Mouse (Mus musculus) urinary bladder, adult 2 months (tissue): ENCODE data around the gene Appl1. TPM values are rescaled to one million over a fixed set of nuclear protein-coding genes. Genes with fewer than 3 reads are reported as not detected.
A peak's percentile ranks its signal among the peaks of the same experiment; 100 is the strongest.

ENCODE experiments used
- DNase-seq: peaks from one replicate; pipeline ENCODE4 v3.0.0; 2022; ENCODE audit warnings: low spot score
- polyA plus RNA-seq: library from polyadenylated mRNA; depleted of rRNA; stranded (reverse); fragments of >200 nt; gene quantifications from 2 replicates; pipeline ENCODE4 v1.2.3, GENCODE M21; 2012; rRNA removed

The Appl1 gene
- 14.3 and 15.6 TPM in 2 replicates for polyA plus RNA-seq

DNA sequence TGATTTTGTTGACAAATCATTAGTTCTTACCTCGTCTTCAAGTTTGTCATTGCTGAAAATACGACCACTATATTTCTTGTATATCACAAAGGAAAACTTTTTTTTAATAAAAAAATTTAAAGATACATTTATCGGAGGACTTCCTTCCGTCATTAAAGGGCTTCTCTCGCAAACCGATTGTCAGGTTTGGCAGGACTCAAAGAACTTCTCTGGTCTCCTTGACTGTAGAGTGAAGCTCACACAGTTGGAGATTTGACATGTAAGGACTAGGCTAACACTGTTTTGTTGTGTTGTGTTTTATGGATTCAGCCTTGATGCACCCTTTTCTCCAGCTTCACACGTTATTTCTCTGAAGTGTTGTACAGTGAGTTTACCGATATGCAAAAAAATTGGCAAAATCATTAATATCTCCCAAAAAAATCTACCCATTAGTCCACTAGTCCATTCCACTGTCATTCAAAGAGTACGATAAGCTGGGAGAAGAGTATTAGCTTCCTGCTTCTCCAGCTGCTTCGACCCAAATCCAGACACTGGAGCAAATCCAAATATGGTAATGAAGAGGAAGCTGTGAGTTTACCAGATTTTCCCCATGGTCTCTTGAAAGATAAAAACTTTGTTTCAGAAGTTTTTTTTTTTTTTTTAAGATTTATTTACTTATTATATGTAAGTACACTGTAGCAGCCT is at the start of gene Appl1:
Gene Appl1, minus strand, starts transcription at position 127 of the 684 bp plus-strand sequence.
- no peak for DNase-seq

DNA sequence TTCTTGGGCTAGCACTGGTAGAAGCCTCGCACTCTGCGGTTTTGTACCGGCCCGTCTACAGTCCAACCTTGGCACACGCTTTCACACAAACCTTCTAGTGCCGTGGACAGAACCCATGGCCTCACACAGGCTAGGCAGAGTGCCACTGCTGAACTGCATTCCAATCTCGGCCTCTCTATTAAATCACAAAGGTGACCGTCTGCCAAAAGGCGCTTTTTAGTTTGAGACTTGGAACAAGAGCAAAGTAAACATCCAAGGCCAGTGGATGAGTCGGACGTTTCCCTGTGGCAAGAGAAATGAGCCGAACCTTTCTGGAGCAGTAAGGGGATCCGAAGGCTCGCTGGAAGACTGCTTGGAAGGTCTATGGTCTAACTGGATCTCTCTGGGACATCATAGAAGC is 48.8 kb upstream of the Appl1 start:
- DNase-seq: no peak

DNA sequence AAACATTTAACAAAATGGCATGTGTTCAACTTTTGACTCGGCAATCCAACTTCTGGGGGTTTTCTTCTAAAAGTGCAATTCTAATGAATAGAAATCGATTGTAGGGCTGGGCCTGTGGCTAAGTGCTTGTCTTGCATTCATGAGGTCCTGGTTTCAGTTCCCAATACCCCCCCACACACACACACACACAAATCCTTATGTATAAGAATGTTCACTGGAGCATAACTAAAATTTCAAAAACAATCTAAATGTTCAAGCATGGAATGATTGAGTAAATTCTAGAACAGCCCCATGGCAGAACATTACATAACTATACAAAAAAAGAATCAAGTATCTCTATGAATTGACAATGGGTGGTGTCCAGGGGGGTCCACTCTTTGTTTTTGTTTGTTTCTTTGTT is 46.9 kb upstream of the Appl1 start:
- DNase-seq: no peak

DNA sequence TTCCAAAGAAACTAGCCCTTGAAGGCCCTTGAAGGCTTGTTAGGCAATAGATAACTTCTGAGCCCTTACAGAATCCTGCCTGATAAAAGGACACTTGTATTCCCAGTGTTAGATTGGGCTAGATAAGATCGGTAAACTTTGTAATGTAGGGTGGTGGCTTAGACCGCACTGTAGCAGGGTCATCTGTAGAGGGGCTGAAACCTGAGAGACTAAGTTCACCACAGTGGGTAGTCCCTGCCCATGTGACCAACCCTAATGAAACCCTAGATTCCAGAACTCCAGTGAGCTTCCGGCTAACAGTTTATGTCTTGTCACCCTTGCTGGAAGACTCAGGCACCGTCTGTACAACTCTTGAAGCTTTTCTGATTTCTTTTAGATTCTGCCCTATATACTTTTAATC is 42.6 kb upstream of the Appl1 start:
- no peak for DNase-seq

DNA sequence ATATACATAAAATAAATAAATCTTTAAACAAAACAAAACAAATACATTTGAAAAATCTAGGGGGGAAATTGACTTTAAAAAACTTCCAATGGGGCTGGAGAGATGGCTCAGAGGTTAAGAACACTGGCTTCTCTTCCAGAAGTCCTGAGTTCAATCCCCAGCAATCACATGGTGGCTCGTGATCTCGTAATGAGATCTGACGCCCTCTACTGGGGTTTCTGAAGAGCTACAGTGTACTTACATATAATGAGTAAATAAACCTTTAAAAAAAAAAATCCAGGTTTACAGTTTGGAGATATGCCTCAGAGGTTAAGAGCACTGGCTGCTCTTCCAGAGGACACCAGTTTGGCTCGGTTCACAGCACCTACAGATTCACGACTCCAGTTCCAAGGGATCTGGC is 40.5 kb upstream of the Appl1 start:
- DNase-seq: no peak

DNA sequence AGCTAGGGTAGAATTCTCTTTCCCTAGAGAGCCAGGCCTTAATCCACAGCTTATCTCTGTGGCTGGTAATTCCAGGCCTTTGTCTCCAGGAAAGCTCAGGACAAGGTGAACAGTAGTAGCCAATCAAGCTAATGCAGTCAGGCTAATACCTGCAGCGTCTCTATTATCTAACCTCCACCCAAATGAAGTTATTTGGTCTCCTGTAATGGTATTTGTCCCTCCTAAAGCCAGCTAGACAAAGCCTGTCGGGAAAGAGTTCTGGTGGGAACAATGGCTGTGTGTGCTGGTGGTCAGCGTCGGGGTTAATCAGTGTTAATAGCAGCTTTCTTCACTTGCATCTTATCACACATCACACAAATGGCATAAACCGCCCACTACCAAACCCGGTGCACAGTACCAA is 34.9 kb upstream of the Appl1 start:
- DNase-seq: no peak

DNA sequence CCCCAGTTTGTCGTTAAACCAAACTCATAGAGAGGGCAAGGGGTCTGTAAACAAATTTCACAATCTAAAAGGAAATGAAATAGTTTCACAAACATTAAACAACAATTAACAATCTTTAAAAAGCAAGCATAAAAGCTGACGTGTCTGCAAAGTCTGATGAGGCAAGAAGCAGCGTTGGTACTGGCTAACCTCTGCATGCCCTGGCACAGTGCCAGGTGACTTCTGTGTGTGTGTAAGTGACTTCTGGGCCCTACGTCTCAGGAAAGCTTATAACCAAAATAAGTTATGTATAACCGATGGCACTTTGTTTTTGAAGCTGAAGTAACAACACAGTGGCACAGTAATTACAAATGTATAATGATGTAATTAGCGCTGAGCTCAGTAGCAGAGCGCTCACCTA is 33.9 kb upstream of the Appl1 start:
- DNase-seq: no peak

DNA sequence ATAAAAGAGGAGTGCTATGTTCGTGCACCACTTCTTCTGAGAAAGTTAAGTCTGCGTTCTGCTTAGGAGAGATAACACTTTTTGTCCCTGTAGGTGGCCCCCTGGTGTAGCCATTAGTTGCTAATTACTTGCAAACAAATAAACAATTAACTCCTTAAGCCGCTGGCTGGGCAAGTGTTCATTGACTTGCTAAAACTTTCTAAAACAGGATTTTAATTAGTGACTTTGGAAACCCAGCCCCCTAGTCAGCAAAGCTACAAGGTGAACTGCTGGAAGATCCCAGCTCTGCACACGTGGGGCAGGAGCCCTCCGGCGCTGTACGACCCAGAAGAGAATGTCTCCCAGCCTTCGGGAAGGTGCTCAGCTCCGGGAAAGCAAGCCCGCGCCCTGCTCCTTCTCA is 29.4 kb upstream of the Appl1 start:
- no peak for DNase-seq

DNA sequence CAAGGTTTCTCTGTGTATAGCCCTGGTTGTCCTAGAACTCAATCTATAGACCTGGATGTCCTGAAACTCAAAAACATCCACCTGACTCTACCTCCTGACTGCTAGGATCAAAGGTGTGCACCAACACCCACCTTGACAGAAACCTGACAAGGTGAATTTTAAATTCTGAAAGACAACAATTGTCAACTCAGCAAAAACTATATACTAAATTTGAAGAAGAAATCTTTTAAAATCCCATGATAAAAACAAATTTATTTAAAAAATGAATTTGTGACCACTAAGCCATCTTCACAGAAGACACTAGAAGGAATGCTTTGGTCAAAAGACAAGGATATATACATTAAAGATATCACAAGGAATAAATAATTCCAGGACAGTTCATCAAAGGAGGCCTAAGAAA is 25.2 kb upstream of the Appl1 start:
- no peak for DNase-seq

DNA sequence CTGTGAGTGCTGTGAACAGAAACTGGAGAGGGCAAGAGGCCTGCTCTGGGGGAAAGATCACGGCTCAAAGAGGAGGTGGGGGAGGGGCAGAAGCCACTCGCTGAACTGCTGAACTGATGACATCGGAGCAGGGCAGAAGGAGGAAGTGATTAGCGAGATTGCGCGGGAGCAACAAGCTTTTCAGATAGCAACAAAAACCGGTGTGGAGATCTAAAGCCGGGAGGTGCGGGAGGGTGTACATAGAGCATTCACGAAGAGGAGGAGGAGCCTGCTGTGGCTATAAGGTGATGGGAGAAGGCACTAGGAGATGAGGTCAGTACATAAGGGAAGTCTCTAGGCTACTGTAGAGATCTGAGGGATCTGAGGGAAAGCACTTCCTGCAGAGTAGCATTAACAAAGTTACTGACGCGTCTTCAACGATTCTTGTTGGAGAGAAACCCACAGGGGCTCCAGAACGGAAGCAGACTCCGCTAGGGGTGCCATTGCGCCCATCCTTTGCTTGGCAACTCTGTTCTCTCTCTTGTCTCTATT is 23.2 kb upstream of the Appl1 start, which contains the start of gene Hesx1:
Gene Hesx1, plus strand, starts transcription at position 206 of the 531 bp plus-strand sequence.
- no peak for DNase-seq

DNA sequence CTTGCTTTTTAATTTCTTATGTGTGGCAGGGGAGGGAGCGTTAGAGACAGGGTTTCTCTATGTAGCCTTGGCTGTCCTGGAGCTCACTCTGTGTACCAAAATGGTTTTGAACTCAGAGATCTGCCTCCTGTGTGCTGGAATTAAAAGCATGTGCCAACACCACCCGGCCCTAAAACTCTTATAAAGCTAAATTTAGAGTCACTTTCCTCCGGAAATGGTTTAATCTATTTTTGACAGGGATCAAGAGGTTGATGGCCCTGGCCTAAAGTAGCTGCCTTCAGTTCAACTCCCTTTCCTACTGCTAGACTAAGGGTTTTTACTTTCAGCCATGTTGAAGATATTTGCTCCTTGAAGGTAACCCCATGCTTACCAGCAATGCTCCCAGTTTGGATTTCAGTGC is 22.4 kb upstream of the Appl1 start:
- no peak for DNase-seq

DNA sequence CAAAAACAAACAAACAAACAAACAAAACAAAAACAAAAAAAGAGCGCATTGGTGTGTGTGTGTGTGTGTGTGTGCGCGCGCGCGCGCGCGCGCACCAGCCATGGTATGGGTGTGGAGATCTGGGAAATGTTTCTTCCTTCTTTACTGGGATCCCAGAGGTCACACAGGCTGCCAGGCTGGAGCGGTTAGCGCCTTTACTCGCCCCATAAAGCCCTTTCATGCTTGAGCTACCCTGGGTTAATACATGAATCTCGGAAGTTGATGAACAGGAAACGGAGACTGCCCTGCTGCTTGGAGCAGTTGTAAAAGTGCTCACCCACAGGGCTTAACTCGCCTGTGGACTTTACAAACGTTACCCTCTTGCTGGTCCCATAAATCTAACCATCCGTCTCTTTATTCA is 20.6 kb upstream of the Appl1 start:
- DNase-seq: no peak

DNA sequence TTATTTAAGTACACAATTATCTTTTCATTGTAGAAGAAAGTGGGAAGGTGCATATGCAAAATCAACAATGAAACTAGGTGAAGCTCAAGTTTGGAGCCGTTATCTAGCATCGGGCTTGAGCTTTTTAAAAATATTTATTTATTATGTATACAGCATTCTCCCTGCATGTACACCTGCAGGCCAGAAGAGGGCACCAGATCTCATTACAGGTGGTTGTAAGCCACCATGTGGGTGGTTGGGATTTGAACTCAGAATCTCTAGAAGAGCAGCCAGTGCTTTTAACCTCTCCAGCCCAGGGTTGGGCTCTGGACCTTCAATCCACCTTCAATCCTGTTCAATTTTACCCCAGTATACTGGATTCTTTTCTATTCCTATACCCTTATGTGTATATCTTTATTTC is 17.7 kb upstream of the Appl1 start:
- no peak for DNase-seq

DNA sequence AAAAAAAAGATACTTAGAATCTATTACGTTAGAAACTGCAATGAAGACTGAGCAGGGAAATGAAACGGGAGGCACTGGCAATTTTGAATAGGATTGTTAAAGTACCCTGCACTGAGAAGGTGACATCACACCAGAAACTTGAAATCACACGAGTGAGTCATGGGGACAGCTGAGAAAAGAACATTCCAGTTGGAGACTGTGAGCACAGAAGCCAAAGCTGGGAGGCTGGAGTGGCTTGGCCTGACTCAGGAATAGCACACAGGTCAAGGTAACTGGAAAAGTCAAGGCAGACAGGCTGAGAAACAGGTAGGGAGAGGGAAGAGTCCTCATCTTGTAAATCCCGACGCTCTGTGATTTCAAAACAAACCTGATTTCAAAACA is 11.1 kb upstream of the Appl1 start:
- DNase-seq: no peak

DNA sequence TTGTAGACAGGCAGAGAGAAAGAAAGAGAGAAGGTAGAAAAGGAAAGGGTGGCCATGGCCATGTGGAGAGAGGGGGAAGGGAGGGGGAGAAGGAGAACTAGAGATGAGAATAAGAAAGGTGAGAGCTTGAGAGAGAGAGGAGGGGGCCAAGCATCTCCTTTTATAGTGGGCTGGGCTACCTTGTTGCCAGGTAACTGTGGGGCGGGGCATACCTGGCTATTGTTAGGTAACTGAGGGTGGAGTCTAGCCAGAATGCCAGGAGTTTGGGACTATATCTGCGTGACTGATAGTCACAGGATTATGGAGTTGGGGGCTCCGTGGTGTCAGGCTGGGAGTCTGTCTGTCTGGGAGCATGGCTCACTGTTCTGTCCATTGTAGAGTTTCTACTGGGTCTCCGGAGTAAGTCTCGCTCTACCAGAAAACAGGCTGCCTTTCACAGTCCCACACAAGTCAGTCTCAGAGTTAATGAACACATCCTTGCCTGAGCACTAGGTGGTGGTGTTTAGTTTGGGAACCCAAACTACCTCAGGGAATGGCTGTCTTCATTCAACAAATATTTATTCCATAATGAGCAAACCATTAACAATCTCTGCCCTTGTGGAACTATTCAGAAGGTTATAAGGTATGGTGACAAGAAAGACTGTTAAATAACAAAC is 10.6 kb upstream of the Appl1 start:
- no peak for DNase-seq

DNA sequence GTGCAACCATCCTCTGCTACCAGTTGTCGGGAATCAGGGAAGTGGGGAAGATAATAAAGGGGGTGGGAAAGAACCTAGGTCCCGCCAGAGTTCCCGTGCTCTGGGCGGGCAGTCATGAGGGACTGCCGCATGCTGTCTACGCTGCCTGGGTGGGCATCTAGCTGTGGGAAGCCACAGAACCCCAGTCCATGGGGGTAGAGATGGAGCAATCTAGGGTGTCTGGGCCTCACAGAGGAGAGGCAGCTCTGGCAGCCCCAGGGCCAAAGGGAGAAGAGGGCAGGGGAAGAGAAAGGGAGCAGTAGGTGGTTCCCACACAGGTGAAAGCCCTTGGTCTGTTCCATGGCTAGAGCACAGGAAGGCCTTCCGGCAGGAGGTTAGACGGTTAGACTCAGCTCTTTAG is 10.0 kb upstream of the Appl1 start:
- DNase-seq: no peak

DNA sequence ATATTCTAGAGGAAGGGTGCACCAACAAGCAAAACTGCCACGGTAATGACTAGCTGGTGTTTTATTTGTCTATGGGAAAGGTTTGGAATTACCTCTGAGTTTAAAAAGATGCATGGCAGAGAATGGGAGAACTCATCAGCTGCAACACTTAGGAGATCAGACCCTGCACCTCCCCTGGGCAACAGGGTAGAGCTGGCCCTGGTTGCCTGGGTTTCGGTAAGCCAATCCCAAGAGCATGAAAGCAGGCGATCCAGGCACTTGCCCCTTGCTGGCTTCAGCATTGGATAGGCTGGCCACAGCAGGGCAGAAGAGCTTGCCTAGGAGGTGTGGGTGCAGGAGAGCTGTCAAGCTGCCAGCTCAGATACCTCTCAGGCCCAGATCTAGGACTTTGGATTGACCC is 8.8 kb upstream of the Appl1 start:
- no peak for DNase-seq

DNA sequence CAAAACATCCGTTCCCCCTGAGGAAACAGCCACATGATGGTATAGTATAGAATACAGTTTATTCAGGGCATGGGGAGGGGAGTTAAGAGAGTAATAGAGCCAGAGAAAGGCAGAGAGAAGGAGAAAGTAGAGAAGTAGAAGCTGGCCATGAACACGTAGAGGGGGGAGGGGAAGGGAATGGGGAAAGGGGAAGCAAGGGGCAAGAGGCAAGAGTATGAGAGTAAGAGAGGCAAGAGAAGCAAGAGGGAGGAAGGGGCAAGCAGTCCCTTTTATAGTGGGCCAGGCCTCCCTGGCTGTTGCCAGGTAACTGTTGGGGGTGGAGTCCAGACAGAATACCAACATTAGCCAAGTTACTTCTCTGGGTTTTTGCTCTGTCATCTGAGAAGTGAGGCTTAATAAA is 6.5 kb upstream of the Appl1 start:
- DNase-seq: no peak

DNA sequence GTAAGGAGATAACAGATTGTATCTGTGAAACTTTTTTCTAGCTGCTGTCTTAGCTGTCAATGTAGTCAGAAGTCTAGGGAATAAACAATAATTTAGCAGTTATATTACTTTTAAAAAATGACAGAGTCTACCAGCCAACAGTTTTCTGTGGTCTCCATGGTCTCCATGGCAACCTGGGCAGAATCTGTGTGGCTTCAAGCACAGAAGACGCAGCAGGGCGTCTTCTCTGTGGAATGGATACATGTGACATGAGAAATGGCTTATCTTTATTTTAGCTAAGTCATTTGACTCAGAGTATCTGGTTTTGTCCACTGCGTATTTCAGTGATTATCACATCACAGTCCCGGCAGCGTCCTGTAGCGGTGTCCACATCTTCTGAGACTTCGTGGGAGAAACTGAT is 5.2 kb upstream of the Appl1 start:
- DNase-seq: no peak

DNA sequence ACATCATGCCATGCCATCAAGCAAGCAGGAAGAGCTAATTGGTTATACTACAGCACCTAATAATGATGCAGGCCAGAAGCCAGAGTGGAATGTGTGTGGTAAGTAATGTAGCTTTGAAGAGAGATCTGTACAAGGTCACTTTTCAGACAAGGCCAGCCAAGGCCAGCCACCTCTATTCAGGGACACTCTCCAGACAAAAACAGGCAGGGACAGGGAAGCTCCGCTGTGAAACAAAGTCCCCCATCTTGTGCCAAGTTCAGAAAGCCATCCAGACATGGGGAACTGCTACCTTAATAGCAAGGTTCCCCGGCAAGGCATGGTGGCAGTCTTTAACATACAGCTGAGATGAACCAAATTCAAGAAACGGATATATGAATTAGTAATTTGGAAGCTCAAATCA is 4.5 kb upstream of the Appl1 start:
- no peak for DNase-seq

DNA sequence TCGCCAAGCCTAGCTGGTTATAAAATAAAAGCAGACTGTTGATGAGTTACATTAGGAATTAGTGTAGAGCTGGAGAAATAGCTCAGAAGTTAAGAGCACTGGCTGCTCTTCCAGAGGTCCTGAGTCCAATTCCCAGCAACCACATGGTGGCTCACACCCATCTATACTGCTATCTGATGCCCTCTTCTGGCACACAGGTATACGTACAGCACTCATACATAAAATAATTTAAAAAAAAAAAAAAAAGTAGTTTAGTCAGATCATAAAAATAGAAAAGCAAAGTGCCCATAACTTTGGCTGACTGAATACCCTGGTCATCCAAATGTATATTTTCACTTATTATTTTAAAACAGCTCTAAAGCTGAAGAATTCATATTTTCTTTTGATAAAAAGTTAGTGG is 2.1 kb upstream of the Appl1 start:
- no peak for DNase-seq

DNA sequence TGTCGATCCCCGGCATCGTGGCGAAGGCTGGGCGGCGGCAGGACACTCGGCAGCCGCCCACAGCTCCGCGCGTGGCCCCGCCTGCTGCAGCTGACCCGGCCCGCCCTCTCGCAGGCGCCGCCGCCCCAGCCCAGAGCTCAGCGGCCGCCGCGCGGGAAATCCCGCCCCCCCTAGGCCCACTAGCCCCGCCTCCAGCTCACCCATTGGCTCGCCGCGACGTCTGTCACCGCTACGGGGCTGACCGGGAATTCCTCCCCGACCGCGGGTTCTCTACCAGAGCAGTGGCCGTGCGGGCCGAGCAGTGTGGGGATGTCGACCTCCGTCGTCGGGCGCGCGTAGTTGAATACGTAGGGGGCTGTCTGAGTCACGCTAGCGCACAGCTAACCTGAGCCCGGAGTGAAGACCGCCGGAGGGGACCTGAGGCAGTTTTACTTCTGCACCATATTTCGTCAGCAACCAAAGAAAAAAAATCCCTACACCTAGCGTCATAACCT is 546 bp downstream of the Appl1 start:
- peak; percentile 97 for DNase-seq

DNA sequence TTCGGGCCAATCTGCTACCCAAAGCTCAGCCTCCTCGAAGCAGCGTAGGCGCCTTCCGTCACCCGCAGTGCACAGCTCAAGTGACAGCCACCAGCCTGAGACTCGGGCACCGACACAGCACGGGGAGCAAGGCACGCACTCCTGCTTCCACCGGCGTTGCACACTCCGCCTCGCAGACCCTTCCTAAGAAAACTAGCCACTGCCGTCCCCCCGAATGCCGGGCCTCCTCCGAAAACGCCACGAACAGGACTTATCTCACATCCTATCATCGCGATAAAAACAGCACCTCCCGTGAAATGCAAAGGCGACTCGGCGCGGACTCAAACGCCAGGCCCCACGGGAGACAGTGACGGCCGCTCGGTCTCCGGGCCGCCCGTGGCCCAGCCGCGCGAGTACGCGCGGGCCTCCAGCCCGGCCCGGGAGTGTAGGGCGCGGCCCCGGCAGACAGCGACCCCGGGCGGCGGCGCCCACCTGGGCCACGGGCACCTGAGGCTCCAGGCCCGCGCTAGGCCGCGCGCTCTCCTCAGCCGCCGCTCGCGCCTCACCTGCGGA is 1.1 kb downstream of the Appl1 start:
- no peak for DNase-seq
